Mouse (Mus musculus) limb, embryonic 14.5 days (tissue): ENCODE measurements around the gene Lyrm9. TPM values are rescaled to one million over a fixed set of nuclear protein-coding genes. Genes with fewer than 3 reads are reported as not detected.

Source experiments
- ATAC-seq: fragments of 200-750 bp; cut with Nextera tagmentation; 2 replicates; pipeline ENCODE4 v1.8.0; 2017; ENCODE audit warnings: low read depth, moderate number of reproducible peaks, moderate TSS enrichment; ENCODE audit not compliant: low FRiP score
- DNase-seq: peaks from one replicate; pipeline ENCODE4 v3.0.0-alpha.2; 2015; ENCODE audit warnings: low spot score
- H3K27ac ChIP-seq: fragments of 300-500 bp; sonication (generic); replicated peaks from 2 replicates; pipeline ENCODE4 v1.5.1; 2014; ENCODE audit warnings: low read depth, mild to moderate bottlenecking, low read length, moderate library complexity, mixed read lengths
- H3K27me3 ChIP-seq: fragments of 300-500 bp; sonication (generic); 2 replicates; pipeline ENCODE4 v1.6.1; 2014; ENCODE audit warnings: low read length, mixed read lengths; ENCODE audit not compliant: control insufficient read depth, insufficient read depth
- H3K36me3 ChIP-seq: fragments of 300-500 bp; sonication (generic); 2 replicates; pipeline ENCODE4 v1.6.1; 2014; ENCODE audit warnings: mild to moderate bottlenecking, low read length, moderate library complexity, mixed read lengths; ENCODE audit not compliant: control insufficient read depth, insufficient read depth
- H3K4me1 ChIP-seq: fragments of 300-500 bp; sonication (generic); 2 replicates; pipeline ENCODE4 v1.6.1; 2014; ENCODE audit warnings: antibody characterized with exemption, low read length, mixed read lengths; ENCODE audit not compliant: control insufficient read depth, insufficient read depth
- H3K4me2 ChIP-seq: fragments of 300-500 bp; sonication (generic); replicated peaks from 2 replicates; pipeline ENCODE4 v1.6.1; 2014; ENCODE audit warnings: low read depth, mild to moderate bottlenecking, low read length, moderate library complexity; ENCODE audit not compliant: severe bottlenecking
- H3K4me3 ChIP-seq: fragments of 300-500 bp; sonication (generic); replicated peaks from 2 replicates; pipeline ENCODE4 v1.5.1; 2014; ENCODE audit warnings: low read length
- H3K9ac ChIP-seq: fragments of 300-500 bp; sonication (generic); 2 replicates; pipeline ENCODE4 v1.6.1; 2014; ENCODE audit warnings: mild to moderate bottlenecking, low read depth, low read length, moderate library complexity; ENCODE audit not compliant: severe bottlenecking
- H3K9me3 ChIP-seq: fragments of 300-500 bp; sonication (generic); 2 replicates; pipeline ENCODE4 v1.6.1; 2016; ENCODE audit warnings: low read length; ENCODE audit not compliant: control insufficient read depth
- POLR2A ChIP-seq: fragments of 200-500 bp; IDR thresholded peaks from 2 replicates; pipeline ENCODE4 v1.8.0; 2012; ENCODE audit warnings: inconsistent platforms, mild to moderate bottlenecking, moderate library complexity, borderline replicate concordance; ENCODE audit not compliant: insufficient read depth, insufficient read length; ENCODE audit errors: extremely low read depth
- WGBS: fragments of 180-500 bp; shearing (Covaris S2); extraction: QIAGEN DNeasy Blood & Tissue Kit; methylation state at CpG from one replicate; pipeline ENCODE4 v1.1.7; 2014; 5-methylcytosine and 5-hydroxymethylcytosine counted together
- polyA plus RNA-seq, 2 experiments: library from polyadenylated mRNA; depleted of rRNA in 1 of 2; stranded (reverse) in 1 of 2; unstranded in 1 of 2; fragments of >200 nt; fragmentation: Nextera tagmentation in 1 of 2; extraction: Ambion mirVana in 1 of 2; gene quantifications; 2 replicates each; pipeline versions ENCODE4 v1.2.1 to v1.2.3; 2012 to 2014

The Lyrm9 gene
- polyA plus RNA-seq, 2 experiments = 10.1 to 15.1 TPM

GRCm38 (mm10) chr11:78793116-78793515 is 33.3 kb upstream of the Lyrm9 start:
- TF ChIP-seq POLR2A = no peak
- H3K27me3 ChIP-seq = no peaks in the 10 kb centered on the region
- H3K4me2 ChIP-seq = no peak overlapping the region
- no peaks in the 10 kb centered on the region for H3K9me3 ChIP-seq
- H3K36me3 ChIP-seq = no peaks in the 10 kb centered on the region
- WGBS = 69% methylated on average over 11 of the region's 11 CpGs
- peaks cover 12% of the 10 kb centered on the region for H3K4me1 ChIP-seq
- no peak overlapping the region for H3K4me3 ChIP-seq
- H3K27ac ChIP-seq = no peak overlapping the region
- no peak for ATAC-seq
- DNase-seq = no peak
- no peak overlapping the region for H3K9ac ChIP-seq

GRCm38 (mm10) chr11:78796072-78796729 is 30.2 kb upstream of the Lyrm9 start:
- Histone ChIP-seq H3K4me3 (no peak overlapping the region), H3K36me3 (no peaks in the 10 kb centered on the region), H3K27ac (no peak overlapping the region), H3K27me3 (no peaks in the 10 kb centered on the region), H3K9me3 (no peaks in the 10 kb centered on the region), H3K9ac (no peak overlapping the region), H3K4me2 (no peak overlapping the region), H3K4me1 (peaks cover 12% of the 10 kb centered on the region)
- WGBS = 66% methylated on average over 10 of the region's 10 CpGs
- ATAC-seq (no peak), DNase-seq (peak; percentile 23)
- no peak for TF ChIP-seq POLR2A

GRCm38 (mm10) chr11:78801094-78801493 is 25.3 kb upstream of the Lyrm9 start:
- Histone ChIP-seq H3K4me1 (no peaks in the 10 kb centered on the region), H3K9ac (no peak overlapping the region), H3K36me3 (no peaks in the 10 kb centered on the region), H3K4me2 (no peak overlapping the region), H3K9me3 (no peaks in the 10 kb centered on the region), H3K27ac (no peak overlapping the region), H3K27me3 (no peaks in the 10 kb centered on the region), H3K4me3 (no peak overlapping the region)
- no peak for TF ChIP-seq POLR2A
- ATAC-seq = no peak
- 91% methylated on average over 4 of the region's 4 CpGs for WGBS
- DNase-seq = no peak

GRCm38 (mm10) chr11:78803587-78804316 is 22.6 kb upstream of the Lyrm9 start:
- no peak for TF ChIP-seq POLR2A
- H3K4me2 ChIP-seq = no peak overlapping the region
- DNase-seq (no peak), ATAC-seq (no peak)
- H3K36me3 ChIP-seq = no peaks in the 10 kb centered on the region
- no peaks in the 10 kb centered on the region for H3K4me1 ChIP-seq
- H3K9me3 ChIP-seq = no peaks in the 10 kb centered on the region
- no peak overlapping the region for H3K9ac ChIP-seq
- H3K27me3 ChIP-seq = no peaks in the 10 kb centered on the region
- H3K27ac ChIP-seq = no peak overlapping the region
- WGBS = 72% methylated on average over 14 of the region's 14 CpGs
- H3K4me3 ChIP-seq = no peak overlapping the region

- no peak for ATAC-seq
- Histone ChIP-seq H3K27me3 (no peaks in the 10 kb centered on the region), H3K9ac (no peak overlapping the region), H3K9me3 (no peaks in the 10 kb centered on the region), H3K4me2 (no peak overlapping the region), H3K27ac (no peak overlapping the region), H3K4me3 (no peak overlapping the region), H3K4me1 (no peaks in the 10 kb centered on the region), H3K36me3 (no peaks in the 10 kb centered on the region)
- no peak for TF ChIP-seq POLR2A
- DNase-seq = no peak
- 79% methylated on average over 6 of the region's 6 CpGs for WGBS
These were observed 21.8 kb upstream of the Lyrm9 start for GRCm38 (mm10) chr11:78804551-78804950.
